Mouse (Mus musculus) MEL (cell line): Measurements from ENCODE around the gene Glo1.

Experiments
- CTCF ChIP-seq, 3 experiments: IDR thresholded peaks in 2 of 3; conservative IDR thresholded peaks in 1 of 3; 2 replicates each; pipeline ENCODE4 v1.5.1; 2011 to 2012; ENCODE audit warnings: low read length in 3 of 3, low read depth in 2 of 3, mild to moderate bottlenecking in 2 of 3, improper control_type of control experiment in 1 of 3, inconsistent platforms in 1 of 3, mixed read lengths in 1 of 3, moderate library complexity in 1 of 3; ENCODE audit not compliant: control insufficient read depth in 1 of 3, insufficient read depth in 1 of 3, poor library complexity in 1 of 3, severe bottlenecking in 1 of 3
- ETS1 ChIP-seq: IDR thresholded peaks from 2 replicates; pipeline ENCODE4 v1.6.1; 2012; ENCODE audit warnings: low read depth, mild to moderate bottlenecking, inconsistent platforms, low read length, improper control_type of control experiment, moderate library complexity
- MYC ChIP-seq: IDR thresholded peaks from 2 replicates; pipeline ENCODE4 v1.6.1; 2011; ENCODE audit warnings: low read depth, mild to moderate bottlenecking, low read length, improper control_type of control experiment, moderate library complexity

- no peak for TF ChIP-seq CTCF (IDR thresholded peaks at IDR 0.05 in 2 of 3, conservative IDR thresholded peaks at IDR 0.05 in 1 of 3; ENCODE audit: control insufficient read depth in 1 of 3, insufficient read depth in 1 of 3, low read depth in 2 of 3, low read length in 3 of 3, poor library complexity in 1 of 3, severe bottlenecking in 1 of 3)
- TF ChIP-seq MYC = no peak
- no peak for TF ChIP-seq ETS1
Measured at GRCm38 (mm10) chr17:30610739-30611138, 15.9 kb downstream of the Glo1 start.
